Mouse (Mus musculus) liver, embryonic 11.5 days (tissue): Measurements from ENCODE around the gene Enpep. TPM values are rescaled to one million over a fixed set of nuclear protein-coding genes. Genes with fewer than 3 reads are reported as not detected.
A peak's percentile ranks its signal among the peaks of the same experiment; 100 is the strongest.

Experiments
- ATAC-seq: fragments of 200-750 bp; cut with Nextera tagmentation; replicated peaks from 2 replicates; pipeline ENCODE4 v1.8.0; 2017; ENCODE audit warnings: moderate number of reproducible peaks, mild to moderate bottlenecking, moderate TSS enrichment, moderate library complexity; ENCODE audit not compliant: low FRiP score
- DNase-seq: peaks from one replicate; pipeline ENCODE4 v3.0.0-alpha.2; 2017; ENCODE audit warnings: low spot score
- H3K27ac ChIP-seq: fragments of 300-500 bp; sonication (generic); 2 replicates; pipeline ENCODE4 v1.5.1; 2014; ENCODE audit warnings: mild to moderate bottlenecking, low read depth, low read length, control low read depth
- H3K27me3 ChIP-seq: fragments of 300-500 bp; sonication (generic); replicated peaks from 2 replicates; pipeline ENCODE4 v1.6.1; 2014; ENCODE audit warnings: low read length, mixed read lengths; ENCODE audit not compliant: control insufficient read depth, insufficient read depth
- H3K36me3 ChIP-seq: fragments of 300-500 bp; sonication (generic); 2 replicates; pipeline ENCODE4 v1.6.1; 2014; ENCODE audit warnings: mild to moderate bottlenecking, low read length, moderate library complexity, mixed read lengths; ENCODE audit not compliant: control insufficient read depth, insufficient read depth
- H3K4me1 ChIP-seq: fragments of 300-500 bp; sonication (generic); replicated peaks from 2 replicates; pipeline ENCODE4 v1.6.1; 2014; ENCODE audit warnings: low read length, mixed read lengths; ENCODE audit not compliant: control insufficient read depth, insufficient read depth
- H3K4me2 ChIP-seq: fragments of 300-500 bp; sonication (generic); 2 replicates; pipeline ENCODE4 v1.6.1; 2014; ENCODE audit warnings: mild to moderate bottlenecking, control low read depth, moderate library complexity
- H3K4me3 ChIP-seq: fragments of 300-500 bp; sonication (generic); 2 replicates; pipeline ENCODE4 v1.5.1; 2014; ENCODE audit warnings: low read depth, low read length, control low read depth
- H3K9ac ChIP-seq: fragments of 300-500 bp; sonication (generic); 2 replicates; pipeline ENCODE4 v1.6.1; 2014; ENCODE audit warnings: low read depth, low read length, control low read depth
- H3K9me3 ChIP-seq: fragments of 300-500 bp; sonication (generic); 2 replicates; pipeline ENCODE4 v1.6.1; 2016; ENCODE audit warnings: low read length, inconsistent platforms, mixed read lengths; ENCODE audit not compliant: control insufficient read depth
- WGBS: fragments of 180-500 bp; shearing (Covaris S2); extraction: QIAGEN DNeasy Blood & Tissue Kit; methylation state at CpG from one replicate; pipeline ENCODE4 v1.1.7; 2014; 5-methylcytosine and 5-hydroxymethylcytosine counted together
- polyA plus RNA-seq: library from polyadenylated mRNA; unstranded; fragments of >200 nt; fragmentation: Nextera tagmentation; extraction: Ambion mirVana; gene quantifications from 2 replicates; pipeline ENCODE4 v1.2.1, GENCODE M21; 2014

Enpep gene
- polyA plus RNA-seq, result 3.5 and 4.3 TPM in 2 replicates

GRCm38 (mm10) chr3:129332586-129332985 lies at the start of gene Enpep:
Gene Enpep (minus strand): TSS chr3:129332720.
- Histone ChIP-seq H3K4me1 (0 out of 2 replicates have a peak, but pooled peaks cover 3% of the 10 kb centered on the region), H3K36me3 (no peaks in the 10 kb centered on the region), H3K4me2 (peak within 1 kb of the TSS; percentile 38), H3K27me3 (no peaks in the 10 kb centered on the region), H3K4me3 (peak within 1 kb of the TSS; percentile 24), H3K9ac (no peak within 1 kb of the TSS), H3K27ac (no peak within 1 kb of the TSS), H3K9me3 (no peaks in the 10 kb centered on the region)
- ATAC-seq (0 out of 2 replicates have a peak, but pooled peaks have one; percentile 36), DNase-seq (peak; percentile 44)
- 47% methylated on average over 13 of the region's 13 CpGs for WGBS

- H3K27ac ChIP-seq, result no peak overlapping the region
- ATAC-seq (no peak), DNase-seq (no peak)
- no peak overlapping the region for H3K4me2 ChIP-seq
- H3K9me3 ChIP-seq, result no peaks in the 10 kb centered on the region
- WGBS, result 65% methylated on average over 3 of the region's 3 CpGs
- H3K4me3 ChIP-seq, result no peak overlapping the region
- no peak overlapping the region for H3K9ac ChIP-seq
- H3K36me3 ChIP-seq, result no peaks in the 10 kb centered on the region
- no peaks in the 10 kb centered on the region for H3K4me1 ChIP-seq
- H3K27me3 ChIP-seq, result no peaks in the 10 kb centered on the region
Observed at GRCm38 (mm10) chr3:129379109-129379508, 46.6 kb upstream of the Enpep start.

GRCm38 (mm10) chr3:129375087-129375486 lies 42.6 kb upstream of the Enpep start:
- no peaks in the 10 kb centered on the region for H3K36me3 ChIP-seq
- H3K9ac ChIP-seq, result no peak overlapping the region
- no peak overlapping the region for H3K27ac ChIP-seq
- ATAC-seq (no peak), DNase-seq (no peak)
- no peak overlapping the region for H3K4me3 ChIP-seq
- WGBS, result 89% methylated on average over 3 of the region's 3 CpGs
- no peak overlapping the region for H3K4me2 ChIP-seq
- no peaks in the 10 kb centered on the region for H3K4me1 ChIP-seq
- no peaks in the 10 kb centered on the region for H3K27me3 ChIP-seq
- no peaks in the 10 kb centered on the region for H3K9me3 ChIP-seq

GRCm38 (mm10) chr3:129373108-129373507 lies 40.6 kb upstream of the Enpep start:
- Histone ChIP-seq H3K4me3 (no peak overlapping the region), H3K36me3 (no peaks in the 10 kb centered on the region), H3K4me2 (no peak overlapping the region), H3K9me3 (no peaks in the 10 kb centered on the region), H3K27me3 (no peaks in the 10 kb centered on the region), H3K9ac (no peak overlapping the region), H3K27ac (no peak overlapping the region), H3K4me1 (no peaks in the 10 kb centered on the region)
- WGBS, result 39% methylated on average over 2 of the region's 2 CpGs
- ATAC-seq (no peak), DNase-seq (no peak)

DNA sequence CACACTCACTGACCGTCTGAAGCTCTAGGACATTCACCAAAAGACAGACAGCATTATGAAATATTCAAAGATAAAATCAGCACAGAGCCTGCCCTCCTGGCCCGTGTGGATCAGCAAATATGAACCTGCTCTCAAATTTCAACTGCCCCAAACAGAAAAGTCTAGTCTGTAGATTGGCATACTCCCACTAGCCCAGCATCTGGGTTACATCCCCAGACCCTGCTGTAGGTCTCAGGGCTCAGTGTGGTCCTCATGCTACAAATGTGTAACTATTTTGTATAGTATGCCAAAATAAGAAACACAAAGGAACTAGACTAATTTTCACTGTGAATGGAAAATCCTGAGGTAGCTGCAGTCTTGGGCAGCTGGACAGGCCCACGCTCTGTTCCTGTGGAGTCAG lies 37.0 kb upstream of the Enpep start:
- Histone ChIP-seq H3K4me3 (no peak overlapping the region), H3K27me3 (no peaks in the 10 kb centered on the region), H3K4me2 (no peak overlapping the region), H3K27ac (no peak overlapping the region), H3K9me3 (no peaks in the 10 kb centered on the region), H3K4me1 (no peaks in the 10 kb centered on the region), H3K36me3 (no peaks in the 10 kb centered on the region), H3K9ac (no peak overlapping the region)
- DNase-seq, result no peak
- WGBS, result 75% methylated on average over 3 of the region's 3 CpGs
- ATAC-seq, result no peak

- ATAC-seq, result no peak
- 79% methylated on average over 1 of the region's 1 CpGs for WGBS
- no peaks in the 10 kb centered on the region for H3K36me3 ChIP-seq
- no peak overlapping the region for H3K4me2 ChIP-seq
- no peak overlapping the region for H3K4me3 ChIP-seq
- no peaks in the 10 kb centered on the region for H3K4me1 ChIP-seq
- H3K9me3 ChIP-seq, result no peaks in the 10 kb centered on the region
- H3K27ac ChIP-seq, result no peak overlapping the region
- H3K9ac ChIP-seq, result no peak overlapping the region
- no peaks in the 10 kb centered on the region for H3K27me3 ChIP-seq
- DNase-seq, result no peak
Observed at GRCm38 (mm10) chr3:129365919-129366318, 33.4 kb upstream of the Enpep start.

GRCm38 (mm10) chr3:129364818-129365390 lies 32.4 kb upstream of the Enpep start:
- Histone ChIP-seq H3K4me3 (no peak overlapping the region), H3K4me2 (no peak overlapping the region), H3K27ac (no peak overlapping the region), H3K4me1 (no peaks in the 10 kb centered on the region), H3K9ac (no peak overlapping the region), H3K36me3 (no peaks in the 10 kb centered on the region), H3K27me3 (no peaks in the 10 kb centered on the region), H3K9me3 (no peaks in the 10 kb centered on the region)
- no peak for ATAC-seq
- no peak for DNase-seq
- 62% methylated on average over 2 of the region's 2 CpGs for WGBS

DNA sequence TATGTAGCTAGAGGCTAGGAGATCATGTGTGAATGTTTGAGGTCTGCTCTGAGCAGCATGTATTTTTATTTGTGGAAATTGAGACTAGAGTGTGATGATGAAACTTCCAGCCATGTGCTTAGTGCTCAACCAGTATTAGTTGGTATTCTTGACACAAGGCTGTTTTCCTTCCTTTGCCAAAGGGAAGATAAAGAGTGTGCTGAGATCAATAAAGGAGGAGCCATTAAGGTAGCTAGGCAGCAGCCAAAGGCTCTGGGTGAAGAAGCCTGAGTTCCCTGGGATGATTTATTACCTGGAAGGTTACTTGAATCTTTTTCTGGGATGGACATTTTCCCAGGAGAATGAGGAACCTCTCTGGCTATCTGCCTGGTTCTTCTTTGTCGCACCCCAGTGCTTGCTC lies 30.9 kb upstream of the Enpep start:
- H3K36me3 ChIP-seq, result no peaks in the 10 kb centered on the region
- no peaks in the 10 kb centered on the region for H3K27me3 ChIP-seq
- ATAC-seq (no peak), DNase-seq (no peak)
- H3K9me3 ChIP-seq, result no peaks in the 10 kb centered on the region
- no peak overlapping the region for H3K27ac ChIP-seq
- no peak overlapping the region for H3K4me3 ChIP-seq
- 78% methylated on average over 1 of the region's 1 CpGs for WGBS
- no peaks in the 10 kb centered on the region for H3K4me1 ChIP-seq
- no peak overlapping the region for H3K4me2 ChIP-seq
- no peak overlapping the region for H3K9ac ChIP-seq

GRCm38 (mm10) chr3:129358115-129358514 lies 25.6 kb upstream of the Enpep start:
- Histone ChIP-seq H3K36me3 (no peaks in the 10 kb centered on the region), H3K27me3 (no peaks in the 10 kb centered on the region), H3K4me3 (no peak overlapping the region), H3K4me2 (no peak overlapping the region), H3K9me3 (no peaks in the 10 kb centered on the region), H3K9ac (no peak overlapping the region), H3K27ac (no peak overlapping the region), H3K4me1 (no peaks in the 10 kb centered on the region)
- DNase-seq (no peak), ATAC-seq (no peak)
- WGBS, result 72% methylated on average over 2 of the region's 2 CpGs
